Mouse (Mus musculus) megakaryocyte-erythroid progenitor cell, adult 5-6 weeks (primary cell): ENCODE measurements around the gene AV320801. TPM values are rescaled to one million over a fixed set of nuclear protein-coding genes. Genes with fewer than 3 reads are reported as not detected.
"Not testable (repeated sequence)": the region's sequence is repeated elsewhere in the genome, so short reads cannot be mapped to it uniquely, and the experiment has no call there.

Source experiments
- ATAC-seq: replicated peaks from 2 replicates; pipeline ENCODE4 v1.8.0; 2016; ENCODE audit warnings: mild to moderate bottlenecking, inconsistent platforms; ENCODE audit not compliant: severe bottlenecking, poor library complexity, low FRiP score, low TSS enrichment
- total RNA-seq, 2 experiments: library from RNA; stranded (forward) in 1 of 2; stranded (reverse) in 1 of 2; fragments of 200-1000, 215-1000 nt in 1 of 2; fragments of >200 nt in 1 of 2; fragmentation: Nextera tagmentation in 1 of 2; gene quantifications; 2 replicates each; pipeline ENCODE4 v1.2.3; 2014 to 2017

AV320801 gene
- total RNA-seq (2014; fragmentation: Nextera tagmentation) = not detected in 2 replicates
- not detected in 2 replicates for total RNA-seq (2017)

DNA sequence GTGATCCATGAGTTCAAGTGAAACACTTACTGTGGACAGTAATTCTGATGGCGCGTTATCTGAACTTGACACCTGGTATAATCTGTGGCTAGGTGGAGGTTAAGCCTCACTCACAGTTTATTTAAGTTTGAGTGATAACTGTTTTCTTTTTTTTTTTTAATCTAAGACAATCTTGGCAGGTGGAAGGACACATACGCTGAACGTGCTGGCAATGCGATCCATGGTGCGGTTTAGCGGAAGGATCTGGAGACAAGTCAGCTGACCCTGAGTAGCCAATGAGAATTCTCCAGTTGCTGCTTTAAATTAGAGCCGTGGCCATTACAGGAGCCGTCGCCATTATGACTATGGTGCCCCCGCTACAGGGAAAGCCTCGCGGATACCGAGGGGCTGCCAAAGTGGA, at the start of gene AV320801:
TSS of gene AV320801 (plus strand) at position 301 of the 400 bp plus-strand sequence.
- ATAC-seq = not testable (repeated sequence)

DNA sequence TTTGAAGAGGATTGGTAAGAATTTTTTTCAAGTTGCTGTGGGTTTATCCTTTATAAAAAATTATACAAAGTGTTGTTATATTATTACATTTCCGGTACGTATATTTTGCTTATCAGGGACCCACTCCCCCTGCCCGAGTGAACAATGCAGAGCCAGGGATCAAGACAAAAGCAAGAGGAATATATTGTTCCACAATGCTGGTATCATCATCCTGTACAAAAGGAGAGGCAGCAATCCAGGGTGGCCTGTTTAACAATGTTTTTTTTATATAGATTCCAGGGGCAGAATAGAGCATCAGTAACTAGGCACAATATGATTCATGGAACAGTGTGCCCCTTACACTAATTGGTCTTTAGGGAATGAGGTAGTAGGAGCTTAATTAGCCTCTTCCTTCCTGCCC, 30.2 kb upstream of the AV320801 start:
- not testable (repeated sequence) for ATAC-seq

GRCm38 (mm10) chrX:135481902-135482301, 12.5 kb upstream of the AV320801 start:
- not testable (repeated sequence) for ATAC-seq

DNA sequence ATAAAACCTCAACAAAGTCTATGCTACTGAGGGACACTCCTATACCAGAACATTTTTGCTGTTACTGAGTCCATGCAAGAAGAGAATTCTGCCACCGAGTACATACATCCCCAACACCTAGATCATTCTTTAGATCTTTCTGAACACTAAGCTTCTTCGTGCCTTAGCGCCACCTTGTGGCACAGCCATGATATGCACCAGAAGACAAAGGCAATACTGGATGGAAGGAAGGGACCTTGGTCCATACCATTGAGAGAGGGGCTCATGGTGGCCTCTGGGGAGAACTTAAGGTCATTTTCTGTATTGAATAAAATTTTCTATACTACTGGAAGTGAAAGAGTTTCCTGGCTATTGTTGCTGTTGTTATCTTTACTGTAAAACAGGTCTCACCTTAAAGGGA, 11.2 kb upstream of the AV320801 start:
- 0 out of 2 replicates have a peak, but pooled peaks have one; percentile 55 for ATAC-seq

Other genes starting within 250 kb of the AV320801 start
- not detected in 2 replicates for gene Pramel3, start 192.3 kb upstream of the AV320801 start, total RNA-seq (2014; fragmentation: Nextera tagmentation)
- not detected in 2 replicates for gene Pramel3, start 192.3 kb upstream of the AV320801 start, total RNA-seq (2017)
- not detected in 2 replicates for gene Gm5128, start 121.3 kb upstream of the AV320801 start, total RNA-seq (2014; fragmentation: Nextera tagmentation)
- not detected in 2 replicates for gene Gm5128, start 121.3 kb upstream of the AV320801 start, total RNA-seq (2017)
- gene Gm7903, start 60.8 kb upstream of the AV320801 start, total RNA-seq (2014; fragmentation: Nextera tagmentation) = not detected in 2 replicates
- gene Gm7903, start 60.8 kb upstream of the AV320801 start, total RNA-seq (2017) = 0.11 TPM in 1 of 2 replicates, not detected in the other
- gene Nxf7, start 104.2 kb downstream of the AV320801 start, total RNA-seq (2014; fragmentation: Nextera tagmentation) = not detected in 2 replicates
- gene Nxf7, start 104.2 kb downstream of the AV320801 start, total RNA-seq (2017) = not detected in 2 replicates
- gene Prame, start 133.1 kb downstream of the AV320801 start, total RNA-seq (2014; fragmentation: Nextera tagmentation) = not detected in 2 replicates
- not detected in 2 replicates for gene Prame, start 133.1 kb downstream of the AV320801 start, total RNA-seq (2017)
- gene Tcp11x2, start 199.2 kb downstream of the AV320801 start, total RNA-seq (2014; fragmentation: Nextera tagmentation) = not detected in 2 replicates
- gene Tcp11x2, start 199.2 kb downstream of the AV320801 start, total RNA-seq (2017) = not detected in 2 replicates
- not detected in 2 replicates for gene Tmsb15a, start 230.7 kb downstream of the AV320801 start, total RNA-seq (2014; fragmentation: Nextera tagmentation)
- gene Tmsb15a, start 230.7 kb downstream of the AV320801 start, total RNA-seq (2017) = not detected in 2 replicates
- 6.1 and 6.7 TPM in 2 replicates for gene Armcx5, start 248.1 kb downstream of the AV320801 start, total RNA-seq (2014; fragmentation: Nextera tagmentation)
- 2.0 and 4.6 TPM in 2 replicates for gene Armcx5, start 248.1 kb downstream of the AV320801 start, total RNA-seq (2017)
- gene Gprasp1, start 248.1 kb downstream of the AV320801 start, total RNA-seq (2014; fragmentation: Nextera tagmentation) = 12.3 and 17.8 TPM in 2 replicates
- 18.0 and 34.3 TPM in 2 replicates for gene Gprasp1, start 248.1 kb downstream of the AV320801 start, total RNA-seq (2017)